Mouse (Mus musculus) midbrain, embryonic 16.5 days (tissue): ENCODE measurements at regions not wholly inside any gene's neighbourhood (a gene's known extent, or its start where the extent isn't known, plus 50 kb on each side); places are given as distances from the start of the nearest gene placed in this dataset.
"Not testable (repeated sequence)": the region's sequence is repeated elsewhere in the genome, so short reads cannot be mapped to it uniquely, and the experiment has no call there.

ENCODE experiments used
- ATAC-seq: fragments of 200-750 bp; cut with Nextera tagmentation; 2 replicates; pipeline ENCODE4 v1.8.0; 2017; ENCODE audit warnings: moderate TSS enrichment
- H3K27ac ChIP-seq: fragments of 300-500 bp; sonication (generic); 2 replicates; pipeline ENCODE4 v1.5.1; 2014; ENCODE audit warnings: mild to moderate bottlenecking, low read length, mixed read lengths
- H3K27me3 ChIP-seq: fragments of 300-500 bp; sonication (generic); 2 replicates; pipeline ENCODE4 v1.6.1; 2014; ENCODE audit warnings: low read depth, low read length, mixed read lengths; ENCODE audit not compliant: control insufficient read depth, insufficient read depth
- H3K36me3 ChIP-seq: fragments of 300-500 bp; sonication (generic); 2 replicates; pipeline ENCODE4 v1.6.1; 2014; ENCODE audit warnings: mild to moderate bottlenecking, low read length, moderate library complexity, mixed read lengths; ENCODE audit not compliant: control insufficient read depth, insufficient read depth
- H3K4me1 ChIP-seq: fragments of 300-500 bp; sonication (generic); 2 replicates; pipeline ENCODE4 v1.6.1; 2014; ENCODE audit warnings: mild to moderate bottlenecking, low read length, mixed read lengths; ENCODE audit not compliant: control insufficient read depth, insufficient read depth
- H3K4me2 ChIP-seq: fragments of 300-500 bp; sonication (generic); 2 replicates; pipeline ENCODE4 v1.6.1; 2014; ENCODE audit warnings: mild to moderate bottlenecking, low read length, mixed read lengths
- H3K4me3 ChIP-seq: fragments of 300-500 bp; sonication (generic); 2 replicates; pipeline ENCODE4 v1.5.1; 2014; ENCODE audit warnings: low read depth, mild to moderate bottlenecking, low read length, moderate library complexity, mixed read lengths
- H3K9ac ChIP-seq: fragments of 300-500 bp; sonication (generic); 2 replicates; pipeline ENCODE4 v1.6.1; 2014; ENCODE audit warnings: low read depth, low read length, mixed read lengths
- H3K9me3 ChIP-seq: fragments of 300-500 bp; sonication (generic); replicated peaks from 2 replicates; pipeline ENCODE4 v1.6.1; 2014; ENCODE audit warnings: mild to moderate bottlenecking, low read length, mixed read lengths; ENCODE audit not compliant: control insufficient read depth, poor library complexity, severe bottlenecking
- WGBS: fragments of 180-500 bp; shearing (Covaris S2); extraction: QIAGEN DNeasy Blood & Tissue Kit; methylation state at CpG from one replicate; pipeline ENCODE4 v1.1.7; 2014; 5-methylcytosine and 5-hydroxymethylcytosine counted together

DNA sequence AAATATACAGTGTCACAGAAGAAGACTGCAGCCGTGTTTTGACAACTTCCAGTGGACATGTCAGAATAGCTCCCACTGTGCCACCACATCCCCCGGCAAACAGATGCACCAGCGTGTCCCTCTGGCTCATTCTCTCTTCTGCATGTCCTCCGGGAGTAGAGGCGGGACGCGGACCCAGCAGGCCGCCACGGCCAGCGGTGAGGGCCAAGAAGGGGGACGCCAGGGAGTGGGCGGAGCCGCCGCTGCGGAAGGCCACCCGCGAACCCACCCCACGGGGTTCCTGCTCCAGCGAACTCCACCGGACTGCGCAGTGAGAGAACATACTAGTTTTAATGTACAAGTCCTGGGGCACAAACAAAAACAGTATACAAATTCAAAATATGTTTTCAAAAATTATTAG, 838.7 kb upstream of the 4930412O13Rik start:
- not testable (repeated sequence) for H3K9ac ChIP-seq, H3K4me3 ChIP-seq, H3K27ac ChIP-seq, H3K9me3 ChIP-seq, H3K27me3 ChIP-seq, H3K4me1 ChIP-seq, H3K4me2 ChIP-seq, H3K36me3 ChIP-seq, ATAC-seq
- 59% methylated on average over 20 of the region's 21 CpGs for WGBS

- Histone ChIP-seq H3K9ac (no peak overlapping the region), H3K4me2 (no peak overlapping the region), H3K4me1 (no peaks in the 10 kb centered on the region), H3K9me3 (no peaks in the 10 kb centered on the region), H3K27ac (no peak overlapping the region), H3K27me3 (no peaks in the 10 kb centered on the region), H3K36me3 (no peaks in the 10 kb centered on the region), H3K4me3 (no peak overlapping the region)
- WGBS: 80% methylated on average over 3 of the region's 3 CpGs
- no peak for ATAC-seq
Measured at GRCm38 (mm10) chr2:9047980-9048379, 833.1 kb upstream of the 4930412O13Rik start.

- 92% methylated on average over 1 of the region's 1 CpGs for WGBS
- H3K27ac ChIP-seq: no peak overlapping the region
- H3K36me3 ChIP-seq: no peaks in the 10 kb centered on the region
- H3K4me1 ChIP-seq: 0 out of 2 replicates have a peak, but pooled peaks cover 4% of the 10 kb centered on the region
- H3K4me3 ChIP-seq: no peak overlapping the region
- ATAC-seq: no peak
- H3K9me3 ChIP-seq: no peaks in the 10 kb centered on the region
- H3K27me3 ChIP-seq: no peaks in the 10 kb centered on the region
- no peak overlapping the region for H3K9ac ChIP-seq
- H3K4me2 ChIP-seq: no peak overlapping the region
Measured at GRCm38 (mm10) chr2:9073851-9074250, 807.2 kb upstream of the 4930412O13Rik start.

DNA sequence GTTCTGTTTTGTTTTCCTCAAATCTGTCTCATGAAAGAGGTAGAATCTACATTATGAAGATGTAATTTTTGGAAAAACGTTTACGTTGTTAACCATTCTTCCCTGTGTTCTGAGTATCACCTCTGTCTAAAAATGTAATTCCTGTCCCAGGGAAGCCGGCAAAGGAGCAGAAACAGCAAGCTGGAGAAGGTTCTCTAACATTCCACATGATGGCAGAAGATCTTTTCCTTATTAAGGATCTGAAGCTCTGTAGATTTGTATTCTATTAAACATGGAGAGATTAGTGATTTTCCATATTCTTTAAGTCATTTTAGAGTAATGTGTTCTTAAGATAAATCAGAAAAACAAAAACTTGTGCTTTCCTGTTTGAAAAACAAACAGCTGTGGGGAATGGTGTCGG, 802.9 kb upstream of the 4930412O13Rik start:
- WGBS: 75% methylated on average over 4 of the region's 4 CpGs
- no peaks in the 10 kb centered on the region for H3K9me3 ChIP-seq
- no peaks in the 10 kb centered on the region for H3K27me3 ChIP-seq
- no peak overlapping the region for H3K27ac ChIP-seq
- ATAC-seq: no peak
- no peak overlapping the region for H3K4me2 ChIP-seq
- H3K9ac ChIP-seq: no peak overlapping the region
- no peak overlapping the region for H3K4me3 ChIP-seq
- no peaks in the 10 kb centered on the region for H3K36me3 ChIP-seq
- 0 out of 2 replicates have a peak, but pooled peaks cover 4% of the 10 kb centered on the region for H3K4me1 ChIP-seq

- no peak overlapping the region for H3K4me2 ChIP-seq
- no peak overlapping the region for H3K9ac ChIP-seq
- 0 out of 2 replicates have a peak, but pooled peaks cover 4% of the 10 kb centered on the region for H3K4me1 ChIP-seq
- no peak overlapping the region for H3K4me3 ChIP-seq
- 93% methylated on average over 1 of the region's 1 CpGs for WGBS
- H3K27me3 ChIP-seq: no peaks in the 10 kb centered on the region
- no peak overlapping the region for H3K27ac ChIP-seq
- no peaks in the 10 kb centered on the region for H3K9me3 ChIP-seq
- no peak for ATAC-seq
- H3K36me3 ChIP-seq: no peaks in the 10 kb centered on the region
Measured at GRCm38 (mm10) chr2:9081746-9082145, 799.3 kb upstream of the 4930412O13Rik start.

- no peak for ATAC-seq
- WGBS: 86% methylated on average over 4 of the region's 4 CpGs
Measured at GRCm38 (mm10) chr2:9095317-9095716, 785.7 kb upstream of the 4930412O13Rik start.

DNA sequence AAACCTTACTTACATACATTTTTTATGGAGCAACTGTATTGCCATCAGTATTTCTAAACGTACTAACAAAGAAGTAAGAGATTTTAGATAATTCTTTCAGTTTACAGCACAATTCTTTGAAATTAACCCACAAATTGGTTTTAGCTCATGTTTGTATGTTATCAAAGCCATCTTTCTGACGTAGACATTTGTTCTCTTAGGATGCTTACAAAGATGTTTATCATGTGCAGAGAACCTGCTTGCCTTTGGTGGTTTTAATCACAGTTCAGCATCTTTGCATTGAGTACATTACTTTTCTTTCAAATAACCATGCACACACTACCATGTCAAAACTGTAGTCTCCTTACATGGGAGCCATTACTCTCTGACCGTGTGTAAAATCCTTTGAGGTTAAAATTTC, 764.4 kb upstream of the 4930412O13Rik start:
- H3K9me3 ChIP-seq: no peaks in the 10 kb centered on the region
- no peak overlapping the region for H3K4me2 ChIP-seq
- ATAC-seq: no peak
- no peaks in the 10 kb centered on the region for H3K27me3 ChIP-seq
- H3K4me1 ChIP-seq: no peaks in the 10 kb centered on the region
- H3K36me3 ChIP-seq: no peaks in the 10 kb centered on the region
- no peak overlapping the region for H3K27ac ChIP-seq
- no peak overlapping the region for H3K9ac ChIP-seq
- 74% methylated on average over 3 of the region's 3 CpGs for WGBS
- H3K4me3 ChIP-seq: no peak overlapping the region

More at GRCm38 (mm10) chr2:9095317-9095716, 785.7 kb upstream of the 4930412O13Rik start:
- Histone ChIP-seq H3K27me3 (no peaks in the 10 kb centered on the region), H3K9me3 (no peaks in the 10 kb centered on the region), H3K36me3 (no peaks in the 10 kb centered on the region), H3K4me2 (no peak overlapping the region), H3K27ac (no peak overlapping the region), H3K4me1 (no peaks in the 10 kb centered on the region), H3K9ac (no peak overlapping the region), H3K4me3 (no peak overlapping the region)

- H3K9me3 ChIP-seq: no peaks in the 10 kb centered on the region
- no peak overlapping the region for H3K4me2 ChIP-seq
- 61% methylated on average over 5 of the region's 5 CpGs for WGBS
- H3K27ac ChIP-seq: no peak overlapping the region
- no peak overlapping the region for H3K4me3 ChIP-seq
- no peaks in the 10 kb centered on the region for H3K36me3 ChIP-seq
- no peaks in the 10 kb centered on the region for H3K4me1 ChIP-seq
- no peak overlapping the region for H3K9ac ChIP-seq
- no peaks in the 10 kb centered on the region for H3K27me3 ChIP-seq
- no peak for ATAC-seq
Measured at GRCm38 (mm10) chr2:9117523-9117922, 763.5 kb upstream of the 4930412O13Rik start.

GRCm38 (mm10) chr2:9136963-9137362, 744.1 kb upstream of the 4930412O13Rik start:
- H3K4me2 ChIP-seq: no peak overlapping the region
- H3K27me3 ChIP-seq: no peaks in the 10 kb centered on the region
- no peak overlapping the region for H3K27ac ChIP-seq
- no peak for ATAC-seq
- H3K4me3 ChIP-seq: no peak overlapping the region
- 69% methylated on average over 4 of the region's 4 CpGs for WGBS
- no peaks in the 10 kb centered on the region for H3K4me1 ChIP-seq
- H3K9ac ChIP-seq: no peak overlapping the region
- no peaks in the 10 kb centered on the region for H3K9me3 ChIP-seq
- no peaks in the 10 kb centered on the region for H3K36me3 ChIP-seq

GRCm38 (mm10) chr2:9141411-9141810, 739.6 kb upstream of the 4930412O13Rik start:
- Histone ChIP-seq H3K27me3 (no peaks in the 10 kb centered on the region), H3K4me1 (no peaks in the 10 kb centered on the region), H3K36me3 (no peaks in the 10 kb centered on the region), H3K4me2 (no peak overlapping the region), H3K9ac (no peak overlapping the region), H3K9me3 (no peaks in the 10 kb centered on the region), H3K27ac (no peak overlapping the region), H3K4me3 (no peak overlapping the region)
- WGBS: 97% methylated on average over 1 of the region's 1 CpGs
- no peak for ATAC-seq
